Mouse (Mus musculus) testis, adult 2 months (tissue): ENCODE data around the gene Bahcc1.

ENCODE experiments used
- CTCF ChIP-seq: fragments of 200-500 bp; IDR thresholded peaks from 2 replicates; pipeline ENCODE4 v1.5.1; 2012; ENCODE audit warnings: low read depth, mild to moderate bottlenecking, inconsistent platforms, low read length, moderate library complexity; ENCODE audit not compliant: control insufficient read depth, insufficient read depth, insufficient replicate concordance
- POLR2A ChIP-seq: fragments of 200-500 bp; IDR thresholded peaks from 2 replicates; pipeline ENCODE4 v1.6.1; 2012; ENCODE audit warnings: low read depth, mild to moderate bottlenecking, inconsistent platforms, low read length, moderate library complexity; ENCODE audit not compliant: control insufficient read depth

- TF ChIP-seq POLR2A (no peak), CTCF (no peak)
Measured at GRCm38 (mm10) chr11:120230841-120231370, 1.8 kb upstream of the Bahcc1 start.
